Mouse (Mus musculus): ENCODE measurements at regions not wholly inside any gene's neighbourhood (a gene's known extent, or its start where the extent isn't known, plus 50 kb on each side); places are given as distances from the start of the nearest gene placed in this dataset.

DNA sequence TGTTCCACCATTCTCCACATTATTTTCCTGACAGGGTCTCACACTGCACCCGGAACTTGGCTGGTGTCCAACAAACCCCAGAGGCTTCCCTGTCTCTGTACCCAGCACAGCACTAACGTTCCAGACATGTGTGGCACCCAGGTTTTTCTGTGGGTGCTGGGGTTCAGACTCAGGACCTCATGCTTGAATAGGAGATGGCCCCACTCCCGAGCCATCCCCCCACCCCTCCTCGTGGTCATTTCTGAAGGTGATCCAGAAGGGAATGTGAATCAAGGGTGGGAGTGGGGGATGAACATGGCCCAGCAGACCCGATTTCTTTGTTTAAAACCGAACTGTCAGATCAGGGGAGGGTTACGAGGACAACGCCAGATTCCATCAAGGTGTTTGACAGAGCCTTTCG is 245.6 kb downstream of the Tbc1d1 start:
- TF ChIP-seq CTCF (IDR thresholded peaks at IDR 0.05; ENCODE audit: borderline replicate concordance, control insufficient read depth, extremely low read depth, insufficient read depth, low read length, poor library complexity) (no peak), POLR2A (IDR thresholded peaks at IDR 0.05; ENCODE audit: control insufficient read depth, extremely low read depth, insufficient read depth, low read length, poor library complexity) (no peak)

All from thymus, adult 2 months (tissue).